Mouse (Mus musculus): ENCODE data around the gene Pym1. TPM values are rescaled to one million over a fixed set of nuclear protein-coding genes. Genes with fewer than 3 reads are reported as not detected.

Gene Pym1
- polyA plus RNA-seq, 1 experiment, result 38.2 TPM

DNA sequence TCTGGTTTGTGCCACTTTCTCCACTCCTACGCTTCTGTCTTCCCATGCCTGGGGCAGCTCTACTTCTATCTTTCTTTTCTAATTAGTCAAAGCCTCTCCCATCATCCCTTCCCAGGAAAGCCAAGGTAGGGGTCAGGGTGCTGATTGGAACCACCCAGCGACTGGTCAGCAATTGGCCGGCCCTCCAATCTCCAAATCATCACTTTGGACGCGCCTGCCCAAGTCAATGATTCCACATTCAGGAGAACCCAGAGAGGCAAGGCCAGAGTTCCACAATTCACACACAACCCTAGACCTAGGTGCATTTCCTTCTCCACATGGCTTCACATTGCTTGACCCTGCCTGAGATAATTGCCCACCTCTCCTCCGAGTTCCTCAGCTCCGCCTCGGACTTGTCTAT is 3.5 kb upstream of the Pym1 start:
- peak overlapping the region; percentile 16 for H3K27ac ChIP-seq (ENCODE audit: insufficient read depth, low read length)
- H3K4me3 ChIP-seq (ENCODE audit: insufficient read depth, low read length), result peak overlapping the region; percentile 70
- TF ChIP-seq CTCF (IDR thresholded peaks at IDR 0.05; ENCODE audit: borderline replicate concordance, insufficient read depth, low read length) (no peak), POLR2A (IDR thresholded peaks at IDR 0.05; ENCODE audit: low read depth, low read length) (0 out of 2 replicates have a peak, but pooled peaks have one; percentile 6)
- peaks cover 3% of the 10 kb centered on the region; the same call in 1 of the 2 replicates for H3K4me1 ChIP-seq (ENCODE audit: control insufficient read depth, insufficient read depth, low read length)

DNA sequence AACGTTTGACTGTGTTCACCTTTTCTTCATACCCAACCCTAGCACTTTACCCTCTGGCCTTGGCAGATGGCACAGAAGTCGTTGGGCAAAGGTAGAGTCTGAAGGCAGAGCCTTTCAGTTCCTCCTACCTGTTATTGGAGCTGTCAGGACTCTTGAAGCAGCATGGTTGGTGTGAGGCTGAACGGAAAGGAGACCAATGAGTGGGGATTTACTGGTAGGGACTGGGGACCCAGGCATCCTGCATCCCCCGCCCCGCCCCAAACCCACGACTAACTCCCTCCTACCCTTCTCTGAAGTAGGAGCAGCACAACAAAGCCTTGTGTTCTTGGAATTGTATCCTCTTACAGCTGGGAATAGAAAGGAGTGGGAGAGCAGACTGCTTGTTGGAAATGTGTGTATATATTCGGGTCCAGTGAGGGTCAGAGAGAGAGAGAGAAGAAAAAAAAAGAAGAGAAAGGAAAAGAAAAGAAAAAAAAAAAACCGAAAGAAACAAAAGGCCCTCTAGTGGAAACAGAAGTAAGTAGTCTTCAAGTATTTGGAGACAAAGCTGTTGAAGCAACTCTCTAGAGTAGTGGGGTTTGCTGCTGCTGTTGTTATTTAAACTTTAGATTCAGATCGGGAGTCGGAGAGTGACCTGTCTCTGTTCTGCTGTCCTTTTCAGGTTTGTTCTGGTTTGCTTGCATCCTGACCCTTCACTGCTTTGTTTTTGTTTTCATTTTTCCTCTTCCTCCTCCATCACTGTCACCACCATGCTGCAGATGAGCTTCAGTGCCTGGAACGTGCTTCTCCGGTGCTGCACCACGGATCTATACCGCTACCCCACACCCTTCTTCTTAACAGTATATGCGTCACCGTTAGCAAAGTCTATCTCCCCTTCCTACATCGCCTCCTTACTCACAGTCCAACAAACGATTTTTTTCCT is 2.7 kb upstream of the Pym1 start, which contains the start of gene Dgka:
Gene Dgka, minus strand, starts transcription at position 176 of the 922 bp plus-strand sequence.
- TF ChIP-seq CTCF (IDR thresholded peaks at IDR 0.05; ENCODE audit: borderline replicate concordance, insufficient read depth, low read length) (no peak), POLR2A (IDR thresholded peaks at IDR 0.05; ENCODE audit: low read depth, low read length) (peak; percentile 42; the same call in 1 of the 2 replicates)
- H3K4me3 ChIP-seq (ENCODE audit: insufficient read depth, low read length), result peak within 1 kb of the TSS; percentile 70
- H3K27ac ChIP-seq (ENCODE audit: insufficient read depth, low read length), result peak within 1 kb of the TSS; percentile 16
- H3K4me1 ChIP-seq (ENCODE audit: control insufficient read depth, insufficient read depth, low read length), result peaks cover 3% of the 10 kb centered on the region; the same call in 1 of the 2 replicates

DNA sequence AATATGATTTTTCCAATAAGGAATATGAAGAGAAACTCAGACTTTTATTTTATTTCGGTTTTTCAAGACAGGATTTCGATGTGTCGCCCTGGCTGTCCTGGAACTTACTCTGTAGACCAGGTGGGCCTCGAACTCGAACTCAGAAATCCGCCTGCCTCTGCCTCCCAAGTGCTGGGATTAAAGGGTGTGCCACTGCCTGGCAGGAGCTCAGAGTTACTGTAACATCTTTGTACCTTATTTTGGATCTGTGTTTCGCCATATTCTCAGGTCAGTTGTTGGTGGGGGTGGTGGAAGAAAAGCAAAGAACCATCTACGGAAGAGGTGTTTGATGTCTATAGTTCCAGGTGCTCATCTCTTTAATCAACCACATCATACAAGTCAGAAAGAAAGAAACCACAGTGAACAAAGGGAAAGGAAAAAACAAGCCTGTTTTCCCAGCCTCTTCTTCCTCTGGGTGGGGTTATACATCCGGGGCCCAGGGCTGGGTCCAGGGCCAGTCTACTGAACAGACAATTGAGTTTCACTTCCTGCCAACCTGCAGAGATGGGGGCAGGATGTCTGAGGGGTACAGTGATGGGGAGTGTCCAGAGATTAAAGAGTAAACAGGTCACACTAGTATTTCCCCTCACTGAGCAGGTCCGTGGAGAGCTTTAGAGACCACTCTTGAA is 1.6 kb upstream of the Pym1 start:
- Histone ChIP-seq H3K27ac (ENCODE audit: insufficient read depth, low read length) (no peak overlapping the region), H3K4me3 (ENCODE audit: insufficient read depth, low read length) (no peak overlapping the region), H3K4me1 (ENCODE audit: control insufficient read depth, insufficient read depth, low read length) (peaks cover 3% of the 10 kb centered on the region; the same call in 1 of the 2 replicates)
- TF ChIP-seq POLR2A (IDR thresholded peaks at IDR 0.05; ENCODE audit: low read depth, low read length), result no peak
- TF ChIP-seq CTCF (IDR thresholded peaks at IDR 0.05; ENCODE audit: borderline replicate concordance, insufficient read depth, low read length), result no peak

DNA sequence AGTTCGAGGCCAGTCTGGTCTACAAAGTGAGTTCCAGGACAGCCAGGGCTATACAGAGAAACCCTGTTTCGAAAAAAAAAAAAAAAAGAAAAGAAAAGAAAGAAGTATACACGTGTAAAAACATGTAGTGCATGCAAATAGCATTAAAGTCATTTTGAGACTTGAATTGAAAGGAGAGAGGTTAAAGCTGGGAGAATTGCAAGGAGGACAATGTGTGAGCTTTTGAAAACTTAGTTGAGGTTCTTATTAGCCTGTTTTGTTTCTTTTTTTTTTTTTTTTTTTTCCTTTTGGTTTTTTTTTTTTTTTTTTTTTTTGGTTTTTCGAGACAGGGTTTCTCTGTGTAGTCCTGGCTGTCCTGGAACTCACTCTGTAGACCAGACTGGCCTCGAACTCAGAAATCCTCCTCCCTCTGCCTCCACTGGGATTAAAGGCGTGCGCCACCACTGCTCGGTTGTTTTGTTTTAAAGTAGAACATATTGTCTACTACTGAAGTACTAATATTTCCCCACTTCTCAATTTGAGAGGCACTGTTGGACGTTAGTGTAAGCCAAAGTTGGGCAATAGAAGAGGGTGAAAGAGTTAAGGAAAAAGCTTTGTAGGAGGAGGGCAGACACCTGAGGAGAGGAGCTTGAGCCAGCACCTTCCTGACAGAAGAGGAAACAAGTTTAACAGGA is 580 bp upstream of the Pym1 start:
- H3K27ac ChIP-seq (ENCODE audit: insufficient read depth, low read length), result peak overlapping the region; percentile 20; the same call in 1 of the 2 replicates
- peaks cover 3% of the 10 kb centered on the region; the same call in 1 of the 2 replicates for H3K4me1 ChIP-seq (ENCODE audit: control insufficient read depth, insufficient read depth, low read length)
- no peak for TF ChIP-seq POLR2A (IDR thresholded peaks at IDR 0.05; ENCODE audit: low read depth, low read length)
- no peak for TF ChIP-seq CTCF (IDR thresholded peaks at IDR 0.05; ENCODE audit: borderline replicate concordance, insufficient read depth, low read length)
- H3K4me3 ChIP-seq (ENCODE audit: insufficient read depth, low read length), result peak overlapping the region; percentile 97

DNA sequence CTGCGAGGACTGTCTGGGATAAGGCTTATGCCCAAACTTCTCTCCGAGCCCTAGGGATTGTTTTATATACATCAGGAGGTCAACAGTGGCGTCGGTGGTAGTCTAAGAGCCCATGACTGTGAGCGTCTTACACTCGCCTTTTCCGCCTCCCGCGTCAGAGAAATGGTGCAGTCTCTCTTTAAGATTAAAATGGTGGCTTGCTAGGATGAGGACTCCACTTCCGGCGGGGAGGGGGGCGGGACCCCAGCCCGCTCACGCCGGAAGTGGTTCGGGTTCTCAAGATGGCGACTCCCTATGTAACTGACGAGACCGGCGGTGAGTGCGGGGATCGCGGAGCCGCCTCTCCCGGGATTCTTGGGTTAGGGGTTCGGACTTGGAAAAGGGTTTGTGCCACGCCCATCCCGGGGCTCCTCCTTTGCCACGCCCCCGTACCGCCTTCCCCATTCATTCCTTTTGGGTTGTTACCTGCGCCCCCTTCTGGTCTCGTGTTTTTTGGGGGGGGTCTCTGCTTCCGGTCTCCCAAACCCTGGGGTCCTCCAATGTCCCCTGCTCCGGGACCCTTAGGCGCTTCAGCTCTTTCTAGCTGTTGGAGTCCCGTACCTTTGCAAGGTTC is 669 bp downstream of the Pym1 start:
- no peaks in the 10 kb centered on the region; the same call in 1 of the 2 replicates for H3K4me1 ChIP-seq (ENCODE audit: control insufficient read depth, insufficient read depth, low read length)
- TF ChIP-seq POLR2A (IDR thresholded peaks at IDR 0.05; ENCODE audit: low read depth, low read length) (peak; percentile 70), CTCF (IDR thresholded peaks at IDR 0.05; ENCODE audit: borderline replicate concordance, insufficient read depth, low read length) (no peak)
- H3K27ac ChIP-seq (ENCODE audit: insufficient read depth, low read length), result peak overlapping the region; percentile 67
- H3K4me3 ChIP-seq (ENCODE audit: insufficient read depth, low read length), result peak overlapping the region; percentile 97

GRCm38 (mm10) chr10:128772895-128773294 is 25.2 kb downstream of the Pym1 start:
- no peaks in the 10 kb centered on the region for H3K4me1 ChIP-seq (ENCODE audit: control insufficient read depth, insufficient read depth, low read length)
- TF ChIP-seq POLR2A (IDR thresholded peaks at IDR 0.05; ENCODE audit: low read depth, low read length), result no peak
- no peak for TF ChIP-seq CTCF (IDR thresholded peaks at IDR 0.05; ENCODE audit: borderline replicate concordance, insufficient read depth, low read length)
- H3K4me3 ChIP-seq (ENCODE audit: insufficient read depth, low read length), result no peak overlapping the region
- no peak overlapping the region for H3K27ac ChIP-seq (ENCODE audit: insufficient read depth, low read length)

- TF ChIP-seq CTCF (IDR thresholded peaks at IDR 0.05; ENCODE audit: borderline replicate concordance, insufficient read depth, low read length), result no peak
- no peak for TF ChIP-seq POLR2A (IDR thresholded peaks at IDR 0.05; ENCODE audit: low read depth, low read length)
- Histone ChIP-seq H3K4me3 (ENCODE audit: insufficient read depth, low read length) (no peak overlapping the region), H3K27ac (ENCODE audit: insufficient read depth, low read length) (no peak overlapping the region), H3K4me1 (ENCODE audit: control insufficient read depth, insufficient read depth, low read length) (peaks cover 5% of the 10 kb centered on the region)
Measured at GRCm38 (mm10) chr10:128773685-128774084, 26.0 kb downstream of the Pym1 start.

- TF ChIP-seq CTCF (IDR thresholded peaks at IDR 0.05; ENCODE audit: borderline replicate concordance, insufficient read depth, low read length) (no peak), POLR2A (IDR thresholded peaks at IDR 0.05; ENCODE audit: low read depth, low read length) (no peak)
- Histone ChIP-seq H3K4me1 (ENCODE audit: control insufficient read depth, insufficient read depth, low read length) (peaks cover 20% of the 10 kb centered on the region), H3K4me3 (ENCODE audit: insufficient read depth, low read length) (no peak overlapping the region), H3K27ac (ENCODE audit: insufficient read depth, low read length) (peak overlapping the region; percentile 99)
Measured at GRCm38 (mm10) chr10:128778441-128778840, 30.8 kb downstream of the Pym1 start.

Measured in embryonic fibroblast, embryonic 13.5 days (primary cell).